Mouse (Mus musculus) mouse embryonic stem cell (cell line): ENCODE data around the gene Vmn1r165.
"Not testable (repeated sequence)": the region's sequence is repeated elsewhere in the genome, so short reads cannot be mapped to it uniquely, and the experiment has no call there.

Experiments
- in situ Hi-C, 2 experiments: fragments of 300-500 bp; cut with MboI; formaldehyde crosslinking; loops; 1 replicate in 1 of 2; 3 replicates in 1 of 2; pipeline ENCODE4 v1.14.3; 2019 to 2020; ENCODE audit warnings: low sequenced_read_pairs in 2 of 2, low pct_unique_long_range_greater_than_20kb in 1 of 2, mixed read lengths in 1 of 2; ENCODE audit not compliant: unreplicated experiment in 1 of 2

The Vmn1r165 gene

GRCm38 (mm10) chr7:23217032-23217431 lies at the start of gene Vmn1r165:
Gene Vmn1r165, plus strand, starts transcription at chr7:23217332.
- in situ Hi-C loops: not testable (repeated sequence)

- in situ Hi-C loops: not testable (repeated sequence)
Measured at GRCm38 (mm10) chr7:23251582-23251981, 34.5 kb downstream of the Vmn1r165 start, which contains the start of gene Vmn1r166. Gene Vmn1r166, minus strand, starts transcription at chr7:23251682.
